8 mouse cellular contexts compared by ENCODE assay signal in the genomic region with DNA sequence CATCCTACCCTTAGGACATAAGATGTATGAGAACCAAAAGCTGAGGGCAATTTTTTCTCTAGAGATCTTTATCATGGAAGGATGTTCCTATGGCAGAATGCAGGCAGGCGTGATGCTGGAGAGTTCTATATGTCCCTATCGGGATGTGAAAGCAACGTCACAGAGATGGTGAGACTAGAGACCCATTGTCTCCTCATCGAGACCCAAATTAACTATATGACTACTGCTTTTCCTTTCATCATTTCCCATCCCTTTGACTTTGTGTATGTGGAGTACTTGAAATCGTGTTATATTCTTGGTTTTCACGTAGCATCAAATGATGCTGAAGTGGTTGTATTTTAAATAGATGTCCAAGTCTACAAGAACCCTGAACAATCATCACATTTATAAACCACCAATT. TPM values are rescaled to one million over a fixed set of nuclear protein-coding genes. Genes with fewer than 3 reads are reported as not detected.
DNase-seq lines count a peak whose midpoint lies in the region; ATAC-seq and TF ChIP-seq lines count a peak whose summit lies in the region.

A gene (minus strand): TSS at position 101 of the 400 bp plus-strand sequence.

- H3K4me3 ChIP-seq in CH12.LX (replicated peaks in 1 of 3; ENCODE audit: low read depth in 2 of 3, low read length in 2 of 3, poor library complexity in 1 of 3) (peak within 1 kb of the TSS; percentile 72 to 95 (median 81)), macrophage (ENCODE audit: inconsistent target) (peak within 1 kb of the TSS; percentile 48)
- H3K4me3 ChIP-seq in forebrain, embryonic 13.5 days: peak within 1 kb of the TSS; percentile 61
- peak within 1 kb of the TSS; percentile 59 for H3K4me3 ChIP-seq in hindbrain, embryonic 16.5 days (ENCODE audit: low read length)

- no peak for TF ChIP-seq EP300 in CH12.LX (IDR thresholded peaks at IDR 0.05; ENCODE audit: low read length)

- peak; percentile 41; the same call in 1 of the 2 replicates for ATAC-seq in frontal cortex, adult (ENCODE audit: low TSS enrichment)
- ATAC-seq in forebrain, embryonic 13.5 days: no peak
- peak; percentile 30; the same call in 1 of the 2 replicates for ATAC-seq in hindbrain, embryonic 16.5 days

- H3K36me3 ChIP-seq in CH12.LX (replicated peaks in 1 of 2; ENCODE audit: control insufficient read depth in 1 of 2, insufficient read depth in 1 of 2, low read length in 1 of 2): peaks cover 0 to 13% of the 10 kb centered on the region in 2 experiments
- H3K36me3 ChIP-seq in forebrain, embryonic 13.5 days (ENCODE audit: poor library complexity, severe bottlenecking): no peaks in the 10 kb centered on the region
- H3K36me3 ChIP-seq in hindbrain, embryonic 16.5 days (ENCODE audit: control insufficient read depth, insufficient read depth, low read length): no peaks in the 10 kb centered on the region
- no peaks in the 10 kb centered on the region for H3K36me3 ChIP-seq in macrophage (ENCODE audit: inconsistent target)

- no peak for DNase-seq in frontal cortex, postnatal 10 days (ENCODE audit: low spot score in 2 of 2)
- DNase-seq in CH12.LX (ENCODE audit: extremely low read depth): no peak
- DNase-seq in right cerebral cortex, postnatal 36 days (ENCODE audit: low spot score in 2 of 2): no peak
- no peak for DNase-seq in cerebellum, adult 9-11 months

- no peak for TF ChIP-seq POLR2A in CH12.LX (IDR thresholded peaks at IDR 0.05; ENCODE audit: low read depth, low read length)

- H3K9me3 ChIP-seq in CH12.LX (replicated peaks; ENCODE audit: low read length): no peaks in the 10 kb centered on the region
- peaks cover 1% of the 10 kb centered on the region for H3K9me3 ChIP-seq in forebrain, embryonic 13.5 days (replicated peaks)
- H3K9me3 ChIP-seq in hindbrain, embryonic 16.5 days (ENCODE audit: control insufficient read depth, low read length): peaks cover 2% of the 10 kb centered on the region; the same call in 1 of the 2 replicates

- WGBS in forebrain, embryonic 13.5 days: 73% methylated on average over 6 of the region's 6 CpGs
- 76% methylated on average over 6 of the region's 6 CpGs for WGBS in hindbrain, embryonic 16.5 days
- 97% methylated on average over 6 of the region's 6 CpGs for WGBS in macrophage (ENCODE audit: missing documents)

- dilution Hi-C loops in CH12.LX (cut with MboI; ENCODE audit: extremely low pct_ligation_motif_present, extremely low pct_unique_long_range_greater_than_20kb, low sequenced_read_pairs): no loop called here

- H3K79me2 ChIP-seq in CH12.LX (replicated peaks; ENCODE audit: control insufficient read depth, extremely low read depth, insufficient read depth, poor library complexity, severe bottlenecking) (peaks cover 9% of the 10 kb centered on the region), macrophage (ENCODE audit: inconsistent target) (no peaks in the 10 kb centered on the region)

- H3K27me3 ChIP-seq in CH12.LX (replicated peaks): no peaks in the 10 kb centered on the region
- H3K27me3 ChIP-seq in forebrain, embryonic 13.5 days: peaks cover 17% of the 10 kb centered on the region
- H3K27me3 ChIP-seq in hindbrain, embryonic 16.5 days (replicated peaks; ENCODE audit: control insufficient read depth, insufficient read depth, low read length): no peaks in the 10 kb centered on the region

- peak within 1 kb of the TSS; percentile 97 for H3K4me2 ChIP-seq in CH12.LX (ENCODE audit: insufficient read depth, low read depth, poor library complexity, severe bottlenecking)
- peak within 1 kb of the TSS; percentile 97 for H3K4me2 ChIP-seq in forebrain, embryonic 13.5 days
- H3K4me2 ChIP-seq in hindbrain, embryonic 16.5 days (ENCODE audit: low read length): peak within 1 kb of the TSS; percentile 84

- H3K4me1 ChIP-seq in CH12.LX (ENCODE audit: control insufficient read depth in 1 of 2, insufficient read depth in 2 of 2): peaks cover 10 to 46% of the 10 kb centered on the region in 2 experiments; a peak in 3 of 4 replicates
- peaks cover 11% of the 10 kb centered on the region; the same call in 1 of the 2 replicates for H3K4me1 ChIP-seq in forebrain, embryonic 13.5 days
- H3K4me1 ChIP-seq in hindbrain, embryonic 16.5 days (ENCODE audit: control insufficient read depth, insufficient read depth, low read depth, low read length): peaks cover 5% of the 10 kb centered on the region; the same call in 1 of the 2 replicates

- H3K27ac ChIP-seq in CH12.LX (ENCODE audit: insufficient read depth, low read depth) (0 out of 2 replicates have a peak within 1 kb of the TSS, but pooled peaks have one; percentile 54), macrophage (no peak within 1 kb of the TSS)
- no peak within 1 kb of the TSS for H3K27ac ChIP-seq in forebrain, embryonic 13.5 days
- peak within 1 kb of the TSS; percentile 46; the same call in 1 of the 2 replicates for H3K27ac ChIP-seq in hindbrain, embryonic 16.5 days (ENCODE audit: low read depth, low read length)

- TF ChIP-seq CTCF in CH12.LX (conservative IDR thresholded peaks at IDR 0.05 in 1 of 2, IDR thresholded peaks at IDR 0.05 in 1 of 2; ENCODE audit: low read depth in 2 of 2, low read length in 2 of 2): no peak

- in situ Hi-C loops in CH12.LX (cut with MboI; ENCODE audit: low pct_ligation_motif_present, low pct_unique_long_range_greater_than_20kb, low sequenced_read_pairs): no loop called here

- TF ChIP-seq RAD21 in CH12.LX (IDR thresholded peaks at IDR 0.05; ENCODE audit: low read depth, low read length): no peak

- peak within 1 kb of the TSS; percentile 83 for H3K9ac ChIP-seq in CH12.LX (ENCODE audit: insufficient read depth, low read depth)
- peak within 1 kb of the TSS; percentile 71 for H3K9ac ChIP-seq in forebrain, embryonic 13.5 days
- H3K9ac ChIP-seq in hindbrain, embryonic 16.5 days (ENCODE audit: low read depth, low read length): peak within 1 kb of the TSS; percentile 72

TF ChIP-seq in CH12.LX, 34 proteins besides CTCF, POLR2A, EP300 and RAD21:
- TF ChIP-seq USF2 (conservative IDR thresholded peaks at IDR 0.05; ENCODE audit: low read depth, low read length) (no peak), TCF12 (IDR thresholded peaks at IDR 0.05; ENCODE audit: low read depth, low read length) (no peak), MAZ (IDR thresholded peaks at IDR 0.05; ENCODE audit: low read depth, low read length) (no peak), MAFK (IDR thresholded peaks at IDR 0.05; ENCODE audit: insufficient replicate concordance, low read length) (no peak), HCFC1 (IDR thresholded peaks at IDR 0.05; ENCODE audit: low read depth, low read length) (no peak), RCOR1 (conservative IDR thresholded peaks at IDR 0.05; ENCODE audit: low read depth, low read length) (no peak), POLR2AphosphoS2 (IDR thresholded peaks at IDR 0.05; ENCODE audit: low read depth, low read length) (no peak), TBP (conservative IDR thresholded peaks at IDR 0.05; ENCODE audit: low read depth, low read length) (no peak), ZKSCAN1 (IDR thresholded peaks at IDR 0.05; ENCODE audit: borderline replicate concordance, low read depth, low read length) (no peak), JUND (conservative IDR thresholded peaks at IDR 0.05; ENCODE audit: low read depth, low read length) (no peak), SIN3A (IDR thresholded peaks at IDR 0.05; ENCODE audit: low read length) (no peak), MYC (IDR thresholded peaks at IDR 0.05; ENCODE audit: low read depth, low read length) (no peak), NRF1 (IDR thresholded peaks at IDR 0.05; ENCODE audit: low read depth, low read length) (no peak), ETS1 (conservative IDR thresholded peaks at IDR 0.05; ENCODE audit: low read depth, low read length) (no peak), USF1 (IDR thresholded peaks at IDR 0.05; ENCODE audit: low read depth, low read length) (no peak), CHD1 (IDR thresholded peaks at IDR 0.05; ENCODE audit: low read depth, low read length) (no peak)

RNA-seq across cellular contexts. Expression of the gene that starts here (rescaled TPM):
- 37.4 and 40.3 TPM in 2 replicates for total RNA-seq in CH12.LX (2012; rRNA removed)
- total RNA-seq in CH12.LX (2014; rRNA removed): 29.6 and 30.6 TPM in 2 replicates
- 31.7 and 33.8 TPM in 2 replicates for polyA plus RNA-seq in CH12.LX (2012; ENCODE audit: insufficient read length, low read depth)
- polyA plus RNA-seq in forebrain, embryonic 13.5 days (2015; fragmentation: Nextera tagmentation; extraction: Ambion mirVana): 5.0 and 5.2 TPM in 2 replicates
- polyA plus RNA-seq in hindbrain, embryonic 16.5 days (2015; fragmentation: Nextera tagmentation; extraction: Ambion mirVana): 13.6 and 14.7 TPM in 2 replicates
- total RNA-seq in macrophage (2018; cell fraction: chromatin; rRNA removed): 10 to 100 TPM in 7 of 26 experiments, 1 to 10 TPM in 19; 1.6 to 21.9 (median 6.6) TPM
- 10 to 100 TPM in 16 of 26 experiments, 1 to 10 TPM in 10; 8.1 to 21.3 (median 10.7) TPM for total RNA-seq in macrophage (2018; cell fraction: cytosol; rRNA removed)
- total RNA-seq in macrophage (2018; cell fraction: nucleus; rRNA removed): 10 to 100 TPM in 3 of 26 experiments, 1 to 10 TPM in 23; 2.8 to 25.7 (median 5.0) TPM
- polyA plus RNA-seq in macrophage (2018): 9.9 to 18.0 TPM (median 11.1 TPM) in 3 replicates

Comparison
In these comparisons a context has a peak if more than half of its experiments do, and no peak if none do; other contexts are left out.
1. H3K27ac ChIP-seq: peak in CH12.LX (single experiment) and hindbrain, embryonic 16.5 days (single experiment); none in forebrain, embryonic 13.5 days (single experiment) and macrophage (single experiment).
2. Peak in every context shown above with its lines, with median percentiles within 50 percentile points of each other: H3K4me2 ChIP-seq, H3K4me3 ChIP-seq and H3K9ac ChIP-seq.